Mouse (Mus musculus) lung, adult 2 months (tissue): ENCODE results near the gene Il22ra2.

ENCODE experiments used
- CTCF ChIP-seq: fragments of 200-500 bp; IDR thresholded peaks from 2 replicates; pipeline ENCODE4 v1.5.1; 2011; ENCODE audit warnings: mild to moderate bottlenecking, low read length, control low read depth; ENCODE audit not compliant: insufficient read depth
- POLR2A ChIP-seq: fragments of 200-500 bp; IDR thresholded peaks from 2 replicates; pipeline ENCODE4 v1.6.1; 2011; ENCODE audit warnings: low read depth, mild to moderate bottlenecking, control low read depth, low read length, borderline replicate concordance; ENCODE audit errors: extremely low read depth

DNA sequence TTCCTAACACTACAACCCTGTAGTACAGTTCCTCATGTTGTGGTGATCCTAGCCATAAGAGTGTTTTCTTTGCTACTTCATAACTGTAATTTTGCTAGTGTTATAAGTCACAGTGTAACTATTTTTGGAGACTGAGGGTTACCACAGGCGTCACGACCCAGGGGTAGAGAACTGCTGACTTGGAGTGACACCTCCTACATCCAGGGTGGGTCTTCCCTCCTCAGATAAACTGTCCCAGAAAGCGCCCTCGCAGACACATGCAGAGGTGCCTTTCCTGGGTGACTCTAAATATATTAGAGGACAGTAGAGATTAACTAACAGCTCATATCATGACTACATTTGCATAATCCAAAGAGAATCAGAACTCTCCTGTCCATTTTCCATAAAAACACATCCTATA is 24.9 kb upstream of the Il22ra2 start:
- no peak for TF ChIP-seq CTCF
- no peak for TF ChIP-seq POLR2A
